Comparison of ENCODE assay signal across 16 mouse cellular contexts in genomic region chr10:109741664-109742063, GRCm38 (mm10).
A peak's percentile ranks its signal among the peaks of the same experiment; 100 is the strongest.
DNase-seq lines count a peak whose midpoint lies in the region; ATAC-seq lines count a peak whose summit lies in the region.
"Had no signal": no experiment of that assay in that cellular context is flagged by ENCODE, and none has a peak within 500 bp of the region (broad histone marks: within the 10 kb centered on the region; RNA-seq: fewer than 3 reads in every experiment).

No protein-coding gene starts in this region.

- H3K4me3 ChIP-seq in hindbrain, embryonic 15.5 days = no peak overlapping the region
- no peak overlapping the region for H3K4me3 ChIP-seq in hindbrain, embryonic 11.5 days (ENCODE audit: low read depth, low read length)
- H3K4me3 ChIP-seq: heart, embryonic 15.5 days; limb, embryonic 12.5 days had no signal

- ATAC-seq in hindbrain, embryonic 15.5 days (ENCODE audit: low FRiP score, low read depth) = peak; percentile 38; the same call in 1 of the 2 replicates
- no peak for ATAC-seq in hindbrain, embryonic 11.5 days (ENCODE audit: low FRiP score)

- 53% methylated on average over 2 of the region's 2 CpGs for WGBS in hindbrain, embryonic 15.5 days
- WGBS in hindbrain, embryonic 11.5 days = 76% methylated on average over 2 of the region's 2 CpGs

- no peaks in the 10 kb centered on the region for H3K4me1 ChIP-seq in hindbrain, embryonic 15.5 days (replicated peaks)
- H3K4me1 ChIP-seq in hindbrain, embryonic 11.5 days (replicated peaks; ENCODE audit: control insufficient read depth, insufficient read depth, low read length) = no peaks in the 10 kb centered on the region
- H3K4me1 ChIP-seq: heart, embryonic 15.5 days; limb, embryonic 12.5 days had no signal

- H3K36me3 ChIP-seq in hindbrain, embryonic 15.5 days = peaks cover 24% of the 10 kb centered on the region
- no peaks in the 10 kb centered on the region for H3K36me3 ChIP-seq in hindbrain, embryonic 11.5 days (ENCODE audit: control insufficient read depth, insufficient read depth, low read length)
- H3K36me3 ChIP-seq: G1E; heart, embryonic 15.5 days; limb, embryonic 12.5 days had no signal

- H3K27me3 ChIP-seq in hindbrain, embryonic 15.5 days = no peaks in the 10 kb centered on the region
- H3K27me3 ChIP-seq in hindbrain, embryonic 11.5 days (ENCODE audit: control insufficient read depth, insufficient read depth, low read length) = no peaks in the 10 kb centered on the region
- H3K27me3 ChIP-seq: heart, embryonic 15.5 days; limb, embryonic 12.5 days had no signal

- no peak for DNase-seq in hindbrain, embryonic 11.5 days (ENCODE audit: low spot score)
- peak; percentile 14 for DNase-seq in retina, postnatal 1 day
- DNase-seq in retina, embryonic 14.5 days (ENCODE audit: low spot score) = no peak
- peak; percentile 98 for DNase-seq in cerebellum, adult 9-11 months
- no peak for DNase-seq in frontal cortex, postnatal 25 days (ENCODE audit: low spot score in 2 of 2)
- no peak for DNase-seq in frontal cortex, postnatal 14 days (ENCODE audit: low spot score in 2 of 2)
- DNase-seq: adrenal gland, adult 2 months; embryo, embryonic 11 days; kidney, adult 9 months; lung, postnatal 14 days; right cerebral cortex, postnatal 14 days had no signal

- no peak overlapping the region for H3K27ac ChIP-seq in hindbrain, embryonic 15.5 days (replicated peaks)
- no peak overlapping the region for H3K27ac ChIP-seq in hindbrain, embryonic 11.5 days (ENCODE audit: low read depth, low read length)
- H3K27ac ChIP-seq: heart, embryonic 15.5 days; limb, embryonic 12.5 days; liver, embryonic 14.5 days had no signal

- no peak overlapping the region for H3K9ac ChIP-seq in hindbrain, embryonic 15.5 days
- no peak overlapping the region for H3K9ac ChIP-seq in hindbrain, embryonic 11.5 days (ENCODE audit: low read depth, low read length)
- H3K9ac ChIP-seq: heart, embryonic 15.5 days; limb, embryonic 12.5 days; liver, embryonic 14.5 days had no signal

- H3K4me2 ChIP-seq in hindbrain, embryonic 15.5 days = no peak overlapping the region
- H3K4me2 ChIP-seq in hindbrain, embryonic 11.5 days (replicated peaks; ENCODE audit: low read depth, low read length) = no peak overlapping the region
- H3K4me2 ChIP-seq: heart, embryonic 15.5 days; limb, embryonic 12.5 days had no signal

- peaks cover 12% of the 10 kb centered on the region; the same call in 1 of the 2 replicates for H3K9me3 ChIP-seq in hindbrain, embryonic 15.5 days
- H3K9me3 ChIP-seq in hindbrain, embryonic 11.5 days (ENCODE audit: control insufficient read depth, low read length) = no peaks in the 10 kb centered on the region
- H3K9me3 ChIP-seq: heart, embryonic 15.5 days had no signal

Comparison
In these comparisons a context has a peak if more than half of its experiments do, and no peak if none do; other contexts are left out.
1. DNase-seq: peak in retina, postnatal 1 day (single experiment) and cerebellum, adult 9-11 months (single experiment); none in hindbrain, embryonic 11.5 days (single experiment), retina, embryonic 14.5 days (single experiment), frontal cortex, postnatal 25 days (0 of 2) and frontal cortex, postnatal 14 days (0 of 2).